Mouse (Mus musculus) bone marrow macrophage, adult 2 months (primary cell): ENCODE measurements around the gene Tas2r129. TPM values are rescaled to one million over a fixed set of nuclear protein-coding genes. Genes with fewer than 3 reads are reported as not detected.
"Not testable (repeated sequence)": the region's sequence is repeated elsewhere in the genome, so short reads cannot be mapped to it uniquely, and the experiment has no call there.

Experiments
- H3K27ac ChIP-seq: 2 replicates; pipeline ENCODE4 v1.5.1; 2012; ENCODE audit warnings: low read depth, low read length; ENCODE audit not compliant: insufficient read depth
- H3K4me1 ChIP-seq: 2 replicates; pipeline ENCODE4 v1.6.1; 2012; ENCODE audit warnings: low read length; ENCODE audit not compliant: control insufficient read depth, insufficient read depth
- H3K4me3 ChIP-seq: 2 replicates; pipeline ENCODE4 v1.5.1; 2012; ENCODE audit warnings: mild to moderate bottlenecking, low read length, moderate library complexity; ENCODE audit not compliant: insufficient read depth
- CTCF ChIP-seq: IDR thresholded peaks from 2 replicates; pipeline ENCODE4 v1.5.1; 2012; ENCODE audit warnings: low read depth, mild to moderate bottlenecking, low read length, moderate library complexity
- POLR2A ChIP-seq: IDR thresholded peaks from 2 replicates; pipeline ENCODE4 v1.6.1; 2012; ENCODE audit warnings: mild to moderate bottlenecking, low read depth, low read length, borderline replicate concordance
- polyA plus RNA-seq: library from polyadenylated mRNA; stranded (reverse); fragments of >200 nt; gene quantifications from 2 replicates; pipeline ENCODE4 v1.2.4, GENCODE M21; 2012; ENCODE audit not compliant: missing spikeins, insufficient read depth, insufficient read length

Tas2r129 gene
- polyA plus RNA-seq: not detected in 2 replicates

GRCm38 (mm10) chr6:132950802-132951201 lies at the start of gene Tas2r129:
Gene Tas2r129 (plus strand): TSS chr6:132951102.
- TF ChIP-seq POLR2A (no peak), CTCF (no peak)
- H3K27ac ChIP-seq: no peak within 1 kb of the TSS
- H3K4me1 ChIP-seq: no peaks in the 10 kb centered on the region
- H3K4me3 ChIP-seq: no peak within 1 kb of the TSS

GRCm38 (mm10) chr6:132909351-132909750 lies 41.6 kb upstream of the Tas2r129 start, which contains the start of gene Tas2r125:
Gene Tas2r125 (plus strand): TSS chr6:132909651.
- Histone ChIP-seq H3K4me3 (no peak within 1 kb of the TSS), H3K27ac (no peak within 1 kb of the TSS), H3K4me1 (no peaks in the 10 kb centered on the region)
- TF ChIP-seq CTCF: no peak
- no peak for TF ChIP-seq POLR2A

DNA sequence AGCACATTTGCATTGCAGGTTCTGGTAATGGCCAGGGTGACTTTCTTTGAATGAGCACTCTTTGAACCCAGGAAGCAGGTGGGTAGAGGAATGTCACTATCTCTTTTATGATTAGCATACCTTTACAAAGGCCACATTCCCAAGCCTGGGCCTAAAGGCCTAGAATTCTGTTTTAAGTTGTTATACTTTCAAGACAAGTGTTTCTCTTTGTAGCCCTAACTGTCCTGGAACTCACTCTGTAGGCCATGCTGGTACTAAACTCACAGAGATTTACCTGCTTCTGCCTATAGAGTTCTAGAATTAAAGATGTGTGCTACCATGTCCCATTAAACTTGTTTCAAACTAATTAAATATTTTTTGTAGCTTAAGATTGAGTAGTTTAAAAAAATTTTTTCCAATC lies 9.5 kb upstream of the Tas2r129 start:
- H3K4me3 ChIP-seq, H3K27ac ChIP-seq, H3K4me1 ChIP-seq: not testable (repeated sequence)

DNA sequence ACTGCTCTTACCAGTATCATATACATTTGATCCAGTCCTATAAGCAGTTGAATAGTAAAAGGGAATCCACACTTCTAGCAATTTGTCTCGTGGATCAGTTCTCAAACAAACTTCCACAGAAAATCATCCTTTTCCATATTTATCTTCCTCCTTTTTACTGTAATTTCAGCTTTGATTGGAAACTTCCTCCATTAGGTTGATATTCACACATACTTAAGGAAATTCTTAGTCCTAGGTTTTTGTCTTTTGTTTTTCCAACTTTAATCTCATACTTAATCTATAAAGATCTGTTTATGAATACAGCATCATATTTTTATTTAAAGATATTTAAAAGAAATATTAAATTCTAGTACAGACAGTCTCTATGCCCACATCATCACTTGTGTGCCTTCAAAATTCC lies 6.9 kb downstream of the Tas2r129 start, which contains the start of gene Tas2r131:
Gene Tas2r131 (minus strand): TSS at position 101 of the 400 bp plus-strand sequence.
- H3K27ac ChIP-seq: no peak within 1 kb of the TSS
- no peak within 1 kb of the TSS for H3K4me3 ChIP-seq
- TF ChIP-seq POLR2A: no peak
- no peak for TF ChIP-seq CTCF
- no peaks in the 10 kb centered on the region for H3K4me1 ChIP-seq

- H3K27ac ChIP-seq: no peak within 1 kb of the TSS
- H3K4me1 ChIP-seq: no peaks in the 10 kb centered on the region
- H3K4me3 ChIP-seq: no peak within 1 kb of the TSS
- TF ChIP-seq POLR2A (no peak), CTCF (no peak)
These were observed 30.0 kb downstream of the Tas2r129 start, which contains the start of gene Tas2r109 for GRCm38 (mm10) chr6:132980865-132981264. Gene Tas2r109 (minus strand): TSS chr6:132980965.

Other genes starting within 250 kb of the Tas2r129 start
- not detected in 2 replicates for gene Tas2r122, start 239.2 kb upstream of the Tas2r129 start, polyA plus RNA-seq
- gene Tas2r115, start 213.1 kb upstream of the Tas2r129 start, polyA plus RNA-seq: not detected in 2 replicates
- gene Tas2r124, start 196.4 kb upstream of the Tas2r129 start, polyA plus RNA-seq: not detected in 2 replicates
- gene Tas2r102, start 189.0 kb upstream of the Tas2r129 start, polyA plus RNA-seq: not detected in 2 replicates
- not detected in 2 replicates for gene Tas2r136, start 172.9 kb upstream of the Tas2r129 start, polyA plus RNA-seq
- not detected in 2 replicates for gene Tas2r117, start 148.3 kb upstream of the Tas2r129 start, polyA plus RNA-seq
- not detected in 2 replicates for gene Tas2r123, start 104.0 kb upstream of the Tas2r129 start, polyA plus RNA-seq
- not detected in 2 replicates for gene Tas2r116, start 95.7 kb upstream of the Tas2r129 start, polyA plus RNA-seq
- gene Tas2r110, start 83.1 kb upstream of the Tas2r129 start, polyA plus RNA-seq: not detected in 2 replicates
- not detected in 2 replicates for gene Tas2r113, start 58.1 kb upstream of the Tas2r129 start, polyA plus RNA-seq
- gene Tas2r125, start 41.5 kb upstream of the Tas2r129 start, polyA plus RNA-seq: not detected in 2 replicates
- not detected in 2 replicates for gene Tas2r131, start 6.8 kb downstream of the Tas2r129 start, polyA plus RNA-seq
- gene Tas2r109, start 29.9 kb downstream of the Tas2r129 start, polyA plus RNA-seq: not detected in 2 replicates
- not detected in 2 replicates for gene Tas2r103, start 86.0 kb downstream of the Tas2r129 start, polyA plus RNA-seq
- not detected in 2 replicates for gene Tas2r140, start 104.7 kb downstream of the Tas2r129 start, polyA plus RNA-seq
- gene Smim10l1, start 153.8 kb downstream of the Tas2r129 start, polyA plus RNA-seq: 38.8 and 45.5 TPM in 2 replicates